Mouse (Mus musculus) retina, adult 2 months (tissue): ENCODE measurements around the gene Camkk2.

ENCODE experiments used
- DNase-seq: peaks from one replicate; pipeline ENCODE4 v3.0.0-alpha.2; 2012; ENCODE audit warnings: low read depth, low spot score

Camkk2 gene

GRCm38 (mm10) chr5:122700109-122700836 lies 78.9 kb downstream of the Camkk2 start:
- no peak for DNase-seq

DNA sequence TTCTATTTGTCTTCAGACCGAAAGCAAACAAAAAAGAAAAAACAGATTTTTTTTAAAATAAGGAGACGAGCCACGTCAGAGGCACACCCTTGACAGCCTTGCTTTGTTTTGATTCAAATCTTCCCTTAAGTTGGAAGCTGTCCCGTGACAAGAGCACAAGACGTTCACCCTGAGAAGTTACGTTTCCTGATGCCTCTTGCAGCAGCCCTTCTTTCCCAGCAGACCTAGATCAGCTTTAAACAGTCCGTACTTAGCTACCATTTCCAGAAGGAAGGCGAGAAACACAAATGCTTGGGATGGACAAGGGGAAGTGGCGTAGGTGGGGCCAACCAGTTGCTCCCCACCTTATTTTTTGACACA lies 80.5 kb downstream of the Camkk2 start:
- no peak for DNase-seq

DNA sequence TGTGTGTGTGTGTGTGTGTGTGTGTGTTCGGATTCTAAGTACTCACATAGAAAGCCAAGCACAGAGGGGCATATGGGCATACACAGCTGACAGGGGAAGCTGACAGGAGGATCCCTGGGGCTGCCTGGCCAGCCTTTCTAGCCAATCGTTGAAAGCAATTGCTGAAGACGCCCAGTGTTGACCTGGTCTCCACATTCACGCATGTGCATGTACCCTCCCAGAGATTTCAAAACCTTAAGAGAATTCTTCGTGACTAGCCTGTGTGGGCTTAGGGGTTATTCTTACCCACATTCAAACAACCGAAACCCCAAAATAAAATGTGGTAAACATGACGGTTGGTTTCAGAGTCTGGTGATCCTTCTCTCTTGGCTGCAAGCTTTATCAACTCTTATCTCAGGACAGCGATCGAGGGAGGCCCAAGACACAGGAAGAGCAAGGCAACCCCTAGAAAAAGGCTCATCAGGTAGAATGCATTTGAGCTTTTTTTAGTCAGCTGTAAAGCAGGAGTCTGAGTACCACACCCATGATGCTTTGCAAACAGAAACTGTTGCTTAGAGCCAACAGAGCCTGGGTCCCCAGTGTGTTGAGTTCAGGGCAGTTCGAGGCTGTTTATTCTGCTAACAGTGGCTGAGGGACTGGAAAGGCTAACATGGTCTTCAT lies 81.0 kb downstream of the Camkk2 start:
- DNase-seq = no peak

DNA sequence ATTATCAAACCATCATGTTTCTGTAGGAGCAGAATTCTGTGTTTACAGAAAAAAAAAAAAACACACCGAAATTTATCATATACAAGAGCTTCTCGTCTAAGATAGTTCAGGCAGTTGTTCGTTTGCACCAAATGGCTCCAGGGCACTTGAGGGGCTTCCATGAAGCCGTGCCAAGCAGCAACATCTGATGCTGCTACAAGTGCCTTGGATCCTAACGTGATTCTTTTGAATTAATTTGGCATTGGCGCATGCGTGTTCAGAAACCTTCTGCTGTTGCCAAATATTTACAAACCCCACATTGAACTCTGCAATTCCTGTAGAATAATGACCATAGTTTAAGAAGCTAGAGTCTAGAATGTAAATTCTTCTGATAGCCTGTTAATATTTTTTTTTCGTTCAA lies 83.7 kb downstream of the Camkk2 start:
- no peak for DNase-seq

DNA sequence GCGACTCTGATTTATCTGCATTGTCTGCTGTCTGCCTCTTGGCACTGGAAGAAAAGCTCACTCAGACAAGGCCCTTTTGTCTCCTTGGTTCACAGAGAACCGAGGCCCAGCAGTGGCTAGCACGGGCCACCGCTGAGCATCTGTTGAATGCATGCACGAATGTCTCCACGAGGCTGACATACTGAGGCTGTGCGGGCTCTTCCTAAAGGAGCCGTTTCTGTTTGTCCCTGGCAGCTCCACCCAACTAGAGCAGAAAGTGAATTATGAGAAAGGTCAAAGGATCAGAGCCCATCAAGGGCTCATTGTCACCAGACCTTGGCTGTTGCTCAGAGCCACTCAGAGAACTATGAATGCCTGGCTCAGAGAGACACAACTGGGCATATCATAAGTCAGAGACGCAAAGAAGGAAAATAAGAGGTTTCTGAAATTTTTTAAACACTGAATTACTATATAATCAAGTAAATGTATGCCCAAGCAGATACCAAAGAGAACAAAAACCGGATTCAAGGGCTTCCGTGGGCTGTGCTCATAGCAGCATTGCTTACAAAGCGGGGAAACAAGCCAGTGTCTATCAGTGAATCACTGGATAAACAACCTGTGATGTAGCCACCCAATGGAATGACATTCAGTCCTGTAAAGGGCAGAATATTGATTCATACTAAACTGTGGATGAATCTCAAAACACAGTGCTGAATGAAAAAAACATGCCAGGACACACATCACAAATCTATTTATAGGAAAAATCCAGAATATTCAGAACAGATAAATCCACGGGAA lies 85.6 kb downstream of the Camkk2 start:
- DNase-seq = no peak

DNA sequence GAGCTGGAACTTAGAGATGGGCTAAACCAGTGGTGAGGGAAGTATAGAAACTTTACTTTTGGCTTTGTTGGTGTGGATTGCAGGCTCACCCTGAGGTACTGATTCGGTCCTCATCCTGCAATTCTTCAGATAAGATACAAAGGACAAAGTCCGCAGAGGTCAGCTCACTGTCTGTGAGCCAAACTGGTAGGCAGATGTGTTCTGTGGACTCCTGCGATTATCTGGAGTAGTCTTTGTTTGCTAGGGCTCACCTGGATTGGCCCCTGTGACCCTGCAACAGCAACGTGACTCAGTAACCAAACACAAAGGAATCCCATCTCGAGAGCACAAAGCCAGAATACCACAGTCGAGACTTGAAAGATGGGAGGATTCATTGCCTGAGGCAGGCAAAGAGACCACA lies 88.7 kb downstream of the Camkk2 start:
- DNase-seq = no peak

DNA sequence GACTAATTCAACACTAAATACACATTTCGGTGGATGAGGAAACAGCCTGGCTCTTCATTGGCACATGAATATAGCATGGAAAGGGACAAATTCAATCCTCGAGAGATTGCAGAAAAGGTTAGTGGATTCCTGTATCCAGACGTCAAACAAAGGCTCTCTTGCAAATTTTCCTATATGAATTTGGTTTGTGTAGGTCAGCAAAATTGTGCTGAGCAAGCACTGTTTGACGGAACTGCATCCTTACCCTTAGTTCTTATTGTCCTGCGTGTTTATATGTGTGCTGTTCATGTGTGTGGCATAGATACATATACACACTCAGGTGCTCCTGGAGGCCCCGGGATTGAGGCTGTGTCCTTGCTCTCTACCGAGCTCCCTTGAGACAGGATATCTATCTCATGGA lies 90.1 kb downstream of the Camkk2 start:
- DNase-seq = no peak

GRCm38 (mm10) chr5:122687391-122687790 lies 91.8 kb downstream of the Camkk2 start:
- no peak for DNase-seq

- no peak for DNase-seq
These were observed 95.3 kb downstream of the Camkk2 start for GRCm38 (mm10) chr5:122683926-122684325.

DNA sequence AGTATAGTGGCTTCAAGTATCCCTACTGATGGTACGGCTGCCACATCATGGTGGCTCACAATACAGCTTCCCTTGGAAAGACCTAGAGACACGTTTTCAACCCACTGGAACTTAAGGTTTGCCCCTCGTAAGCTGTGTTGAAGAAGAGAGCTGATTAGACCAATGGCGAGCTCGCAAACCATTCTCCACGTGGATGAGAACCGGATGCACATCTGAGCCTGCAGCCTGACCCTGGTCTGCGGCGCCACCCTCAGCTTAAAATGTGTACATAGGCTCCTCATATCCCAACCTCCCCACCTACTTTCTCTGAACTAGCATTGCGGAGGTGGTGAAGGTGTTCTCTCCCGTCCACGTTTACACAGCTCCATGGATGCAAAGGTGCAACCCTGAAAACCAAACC lies 97.9 kb downstream of the Camkk2 start:
- DNase-seq = no peak
